Comparison of ENCODE assay signal across 25 mouse cellular contexts in the genomic region with DNA sequence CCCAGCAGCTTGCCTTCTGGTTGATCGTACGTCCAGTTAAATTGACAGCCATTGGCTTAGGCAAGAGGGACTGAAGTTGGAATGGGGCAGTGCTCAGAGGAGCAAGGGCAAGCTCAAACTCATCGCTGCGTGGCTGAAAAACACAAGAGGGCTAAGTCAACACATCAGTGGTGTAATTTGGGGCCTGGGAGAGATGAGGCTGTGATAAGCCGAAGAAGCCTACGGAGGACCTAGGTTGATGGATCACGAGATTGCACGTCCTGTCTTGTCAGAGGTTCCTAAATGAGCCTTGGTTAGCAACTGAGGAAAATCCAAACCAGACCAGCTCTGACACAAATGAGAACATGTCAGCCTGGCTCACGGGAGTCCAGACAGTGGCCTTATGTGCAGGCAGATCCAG.
"Had no signal": no experiment of that assay in that cellular context is flagged by ENCODE, and none has a peak within 500 bp of the region (broad histone marks: within the 10 kb centered on the region; RNA-seq: fewer than 3 reads in every experiment).

No protein-coding gene starts in this region.

- H3K27me3 ChIP-seq: heart, embryonic 13.5 days; heart, embryonic 15.5 days; hindbrain, embryonic 15.5 days; kidney, embryonic 15.5 days; liver, embryonic 12.5 days had no signal

- H3K9ac ChIP-seq: heart, embryonic 13.5 days; heart, embryonic 15.5 days; hindbrain, embryonic 15.5 days; kidney, embryonic 15.5 days; limb, embryonic 12.5 days; liver, embryonic 14.5 days had no signal

- H3K27ac ChIP-seq: gastrocnemius, adult 2 months; heart, adult 2 months; heart, embryonic 13.5 days; heart, embryonic 15.5 days; hindbrain, embryonic 15.5 days; hindbrain, postnatal 0 days; kidney, embryonic 15.5 days; kidney, postnatal 0 days; layer of hippocampus, adult 2 months; limb, embryonic 12.5 days; liver, embryonic 12.5 days; liver, embryonic 14.5 days had no signal

- H3K9me3 ChIP-seq: heart, embryonic 15.5 days; hindbrain, embryonic 15.5 days; kidney, embryonic 15.5 days; liver, embryonic 12.5 days had no signal

- DNase-seq: gastrocnemius, adult 2 months; gastrocnemius, postnatal 10 days; gastrocnemius, postnatal 25 days; heart, adult 2 months; heart, postnatal 14 days; heart, postnatal 36 days; kidney, adult 11 months; kidney, adult 2 months; kidney, adult 9 months; kidney, postnatal 14 days; kidney, postnatal 4 days; layer of hippocampus, adult 9-11 months; layer of hippocampus, postnatal 36 days; left cerebral cortex, postnatal 4 days had no signal

- H3K4me2 ChIP-seq: hindbrain, embryonic 15.5 days had no signal

- H3K36me3 ChIP-seq: heart, embryonic 13.5 days; heart, embryonic 15.5 days; hindbrain, embryonic 15.5 days; kidney, embryonic 15.5 days; limb, embryonic 12.5 days; liver, embryonic 12.5 days had no signal

- ATAC-seq: hindbrain, postnatal 0 days; intestine, embryonic 16.5 days; liver, embryonic 12.5 days had no signal

- H3K4me3 ChIP-seq: gastrocnemius, adult 2 months; heart, adult 2 months; heart, embryonic 13.5 days; heart, embryonic 15.5 days; hindbrain, embryonic 15.5 days; kidney, embryonic 15.5 days; layer of hippocampus, adult 2 months; limb, embryonic 12.5 days had no signal
